Mouse (Mus musculus) 3T3-L1 (cell line): ENCODE measurements around the gene Mtr.
"Not testable (repeated sequence)": the region's sequence is repeated elsewhere in the genome, so short reads cannot be mapped to it uniquely, and the experiment has no call there.

Experiments
- DNase-seq: peaks from one replicate; pipeline ENCODE4 v3.0.0-alpha.2; 2015; ENCODE audit warnings: low read depth, low spot score

The Mtr gene

GRCm38 (mm10) chr13:12160121-12160475 lies 97.8 kb downstream of the Mtr start:
- DNase-seq: no peak

GRCm38 (mm10) chr13:12159288-12160120 lies 98.4 kb downstream of the Mtr start:
- no peak for DNase-seq

- no peak for DNase-seq
Observed at GRCm38 (mm10) chr13:12153922-12154321, 104.0 kb downstream of the Mtr start.

- DNase-seq: peak; percentile 37
Observed at GRCm38 (mm10) chr13:12146918-12147507, 110.9 kb downstream of the Mtr start.

GRCm38 (mm10) chr13:12146402-12146801 lies 111.5 kb downstream of the Mtr start:
- DNase-seq: no peak

- no peak for DNase-seq
Observed at GRCm38 (mm10) chr13:12143347-12143746, 114.6 kb downstream of the Mtr start.

- DNase-seq: not testable (repeated sequence)
Observed at GRCm38 (mm10) chr13:12136461-12136860, 121.5 kb downstream of the Mtr start.

- DNase-seq: no peak
Observed at GRCm38 (mm10) chr13:12133549-12133948, 124.4 kb downstream of the Mtr start.
